Mouse (Mus musculus): Measurements from ENCODE around the gene Diablo. TPM values are rescaled to one million over a fixed set of nuclear protein-coding genes. Genes with fewer than 3 reads are reported as not detected.
A peak's percentile ranks its signal among the peaks of the same experiment; 100 is the strongest.

Diablo gene
- polyA plus RNA-seq, 1 experiment from 2014 or later, result 120 TPM

DNA sequence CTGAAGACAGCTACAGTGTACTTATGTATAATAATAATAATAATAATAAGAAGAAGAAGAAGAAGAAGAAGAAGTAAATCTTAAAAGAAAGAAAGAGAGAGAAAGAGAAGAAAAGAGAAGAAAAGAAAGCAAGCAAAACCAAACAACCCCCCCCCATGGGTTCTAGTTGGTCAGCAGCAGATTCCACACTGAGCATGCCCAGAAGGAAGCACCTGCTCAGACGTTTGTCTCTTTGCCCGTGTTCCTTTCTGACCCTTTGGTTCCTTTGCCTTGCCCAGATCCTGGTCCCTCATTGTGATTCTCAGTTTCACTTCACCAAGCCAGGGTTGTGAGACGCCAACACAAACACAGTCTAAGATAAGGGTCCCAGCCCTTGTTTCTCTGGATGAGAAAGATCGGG lies 22.0 kb downstream of the Diablo start:
- ATAC-seq (ENCODE audit: insufficient number of reproducible peaks, insufficient read depth, low FRiP score, low TSS enrichment, low read depth), result no peak
- no peak overlapping the region for H3K4me2 ChIP-seq
- no peak overlapping the region for H3K9ac ChIP-seq (replicated peaks)
- no peak overlapping the region for H3K4me3 ChIP-seq (replicated peaks)
- no peaks in the 10 kb centered on the region for H3K36me3 ChIP-seq
- WGBS, result 83% methylated on average over 4 of the region's 4 CpGs
- no peaks in the 10 kb centered on the region for H3K9me3 ChIP-seq
- no peak overlapping the region for H3K27ac ChIP-seq
- peaks cover 44% of the 10 kb centered on the region for H3K27me3 ChIP-seq
- H3K4me1 ChIP-seq (replicated peaks), result peaks cover 11% of the 10 kb centered on the region

DNA sequence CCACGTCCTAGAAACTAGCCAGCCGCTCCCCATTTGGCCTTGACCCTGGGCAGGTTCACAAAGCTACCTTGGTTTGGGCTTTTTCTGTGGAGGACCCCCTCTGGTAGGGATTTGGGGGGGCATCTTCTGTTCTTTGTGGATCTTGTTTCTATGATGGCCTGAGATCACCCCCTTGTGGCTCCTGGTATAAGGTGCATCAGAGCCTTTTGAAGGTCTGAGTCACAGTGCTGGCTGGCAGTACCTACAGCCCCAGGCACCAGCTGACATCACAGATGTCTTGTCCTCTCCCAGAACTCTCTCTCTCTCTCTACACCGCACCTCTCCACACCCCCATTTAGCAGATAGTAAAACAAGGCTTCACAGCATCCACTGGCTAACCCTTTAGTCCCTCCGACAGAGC lies 24.3 kb downstream of the Diablo start:
- peaks cover 30% of the 10 kb centered on the region for H3K27me3 ChIP-seq
- H3K27ac ChIP-seq, result no peak overlapping the region
- H3K4me2 ChIP-seq, result no peak overlapping the region
- no peak overlapping the region for H3K4me3 ChIP-seq (replicated peaks)
- ATAC-seq (ENCODE audit: insufficient number of reproducible peaks, insufficient read depth, low FRiP score, low TSS enrichment, low read depth), result no peak
- H3K4me1 ChIP-seq (replicated peaks), result peaks cover 17% of the 10 kb centered on the region
- WGBS, result 40% methylated on average over 4 of the region's 4 CpGs
- H3K9ac ChIP-seq (replicated peaks), result no peak overlapping the region
- no peaks in the 10 kb centered on the region for H3K9me3 ChIP-seq
- H3K36me3 ChIP-seq, result no peaks in the 10 kb centered on the region

DNA sequence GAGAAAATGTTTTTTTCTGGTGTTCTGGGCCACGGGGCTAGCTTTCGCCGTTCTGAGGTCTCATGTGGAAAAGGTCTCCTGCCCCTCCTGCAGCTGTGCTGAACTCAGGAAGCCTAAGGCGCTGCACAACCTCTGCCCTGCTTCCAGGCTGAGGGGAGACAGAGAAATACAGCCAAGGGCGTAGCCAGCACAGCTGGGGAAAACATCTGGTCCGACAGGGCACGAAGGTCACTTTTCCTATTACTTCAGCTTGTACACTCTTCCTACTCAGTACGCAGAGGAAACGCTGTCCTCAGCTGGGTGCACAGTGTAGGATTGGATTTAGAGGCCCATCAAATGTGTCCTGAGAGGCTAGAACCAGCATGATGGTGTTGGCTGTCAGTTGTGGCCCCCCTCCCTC lies 34.0 kb downstream of the Diablo start:
- no peak overlapping the region for H3K27ac ChIP-seq
- WGBS, result 29% methylated on average over 9 of the region's 9 CpGs
- no peaks in the 10 kb centered on the region for H3K27me3 ChIP-seq
- no peak overlapping the region for H3K9ac ChIP-seq (replicated peaks)
- ATAC-seq (ENCODE audit: insufficient number of reproducible peaks, insufficient read depth, low FRiP score, low TSS enrichment, low read depth), result no peak
- peaks cover 13% of the 10 kb centered on the region for H3K4me1 ChIP-seq (replicated peaks)
- no peaks in the 10 kb centered on the region for H3K36me3 ChIP-seq
- 0 out of 2 replicates have a peak overlapping the region, but pooled peaks have one; percentile 60 for H3K4me2 ChIP-seq
- H3K4me3 ChIP-seq (replicated peaks), result no peak overlapping the region
- no peaks in the 10 kb centered on the region for H3K9me3 ChIP-seq

DNA sequence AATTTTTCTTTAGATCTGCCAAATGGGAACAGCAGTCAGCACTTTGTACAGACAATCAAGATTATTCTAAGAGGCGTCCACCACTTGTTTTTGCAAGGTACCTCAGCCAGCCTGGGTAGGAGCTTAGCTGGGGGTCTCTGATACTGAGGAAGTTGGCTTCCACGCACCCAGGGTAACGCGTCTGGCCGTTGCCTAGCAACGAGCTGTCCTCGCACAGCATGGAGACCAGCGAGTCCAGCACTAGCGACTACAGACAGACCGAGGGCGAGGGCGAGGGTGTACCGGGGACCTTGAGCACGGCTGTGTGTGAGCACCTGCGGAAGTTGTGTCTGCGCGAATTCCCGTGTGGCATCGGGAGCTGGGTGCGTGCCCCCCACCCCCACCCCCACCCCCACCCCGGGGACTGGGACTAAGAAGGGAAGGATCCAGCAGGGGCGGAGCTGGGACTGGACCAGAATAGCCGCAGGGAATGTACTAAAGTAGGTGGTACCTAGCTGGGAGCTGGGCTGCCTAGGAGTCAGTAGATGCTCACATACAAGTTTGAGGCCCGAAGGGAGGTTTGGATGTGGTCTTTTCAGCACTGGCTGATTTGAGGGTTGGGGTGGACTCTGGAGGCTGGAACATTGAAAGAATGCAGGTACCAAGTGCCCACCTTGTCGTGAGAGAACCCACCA lies 34.7 kb downstream of the Diablo start, which contains the start of the genes Lrrc43 and Il31:
Lrrc43 (plus strand) TSS at position 194 of the 674 bp plus-strand sequence.
Il31 (minus strand) TSS at position 378 of the 674 bp plus-strand sequence.
- peak; percentile 52; the same call in 1 of the 2 replicates for ATAC-seq (ENCODE audit: insufficient number of reproducible peaks, insufficient read depth, low FRiP score, low TSS enrichment, low read depth)
- WGBS, result 9% methylated on average over 25 of the region's 25 CpGs
- H3K4me1 ChIP-seq (replicated peaks), result peaks cover 13% of the 10 kb centered on the region
- no peak within 1 kb of the TSS for H3K27ac ChIP-seq
- peak within 1 kb of the TSS; percentile 19 for H3K4me3 ChIP-seq (replicated peaks)
- H3K4me2 ChIP-seq, result peak within 1 kb of the TSS; percentile 60
- H3K27me3 ChIP-seq, result no peaks in the 10 kb centered on the region
- H3K36me3 ChIP-seq, result no peaks in the 10 kb centered on the region
- H3K9me3 ChIP-seq, result no peaks in the 10 kb centered on the region
- 0 out of 2 replicates have a peak within 1 kb of the TSS, but pooled peaks have one; percentile 55 for H3K9ac ChIP-seq (replicated peaks)

DNA sequence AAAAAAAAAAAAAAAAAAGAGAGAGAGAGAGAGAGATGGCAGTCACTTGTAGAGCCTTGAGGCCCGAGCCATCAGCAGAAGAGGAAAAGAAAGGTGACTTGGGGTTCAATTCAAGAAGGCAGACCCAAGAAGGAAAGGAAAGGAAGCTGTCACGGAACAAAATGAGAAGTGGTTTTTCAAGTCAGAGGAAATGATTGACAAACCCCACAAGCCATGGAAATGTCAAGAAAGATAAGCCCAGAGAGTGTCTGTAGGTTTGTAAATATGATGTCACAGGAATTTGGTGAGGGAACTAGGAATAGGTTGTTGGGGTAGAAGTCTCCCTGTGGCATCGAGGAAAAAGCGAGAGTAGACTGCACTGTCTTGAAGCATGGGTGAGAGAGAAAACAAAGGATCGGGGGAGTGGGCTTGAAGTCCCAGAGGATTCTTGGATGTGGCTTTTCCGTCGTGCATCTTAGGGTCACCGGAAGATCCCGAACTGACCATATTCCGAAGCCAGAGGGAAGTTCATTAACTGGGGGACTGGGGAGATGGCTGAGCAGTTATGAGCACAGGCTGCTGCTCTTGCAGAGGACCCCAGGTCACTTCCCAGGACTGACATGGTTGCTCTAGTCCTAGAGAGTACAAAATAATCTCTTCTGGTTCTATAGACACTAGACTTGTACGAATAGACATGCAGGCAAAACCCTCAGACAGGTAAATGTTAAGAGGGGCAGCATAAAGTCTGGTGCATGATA lies 36.1 kb downstream of the Diablo start:
- Histone ChIP-seq H3K4me2 (no peak overlapping the region), H3K27me3 (no peaks in the 10 kb centered on the region)

DNA sequence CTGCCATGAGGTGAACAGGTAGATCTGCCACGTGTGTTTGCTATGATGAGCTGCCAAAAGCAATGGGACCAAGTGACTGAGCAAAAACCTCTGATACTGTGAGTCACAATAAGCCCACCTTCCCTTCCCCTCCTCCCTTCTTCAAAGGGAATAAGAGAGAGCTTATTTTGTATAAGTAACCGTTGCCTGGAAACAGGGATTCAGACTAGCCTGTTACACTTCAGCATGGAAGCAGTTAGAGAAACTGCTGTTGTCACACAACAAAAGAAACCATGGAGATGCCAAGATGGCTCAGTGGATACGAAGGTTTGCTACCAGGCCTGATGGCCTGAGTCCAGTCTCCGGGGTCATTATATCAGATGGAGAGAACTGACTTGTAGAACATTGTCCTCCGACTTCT lies 50.2 kb downstream of the Diablo start:
- peaks cover 3% of the 10 kb centered on the region; the same call in 1 of the 2 replicates for H3K4me1 ChIP-seq (replicated peaks)
- no peak for ATAC-seq (ENCODE audit: insufficient number of reproducible peaks, insufficient read depth, low FRiP score, low TSS enrichment, low read depth)
- H3K9me3 ChIP-seq, result no peaks in the 10 kb centered on the region
- H3K4me2 ChIP-seq, result no peak overlapping the region
- no peak overlapping the region for H3K4me3 ChIP-seq (replicated peaks)
- 89% methylated on average over 5 of the region's 5 CpGs for whole genome bisulfite sequencing
- H3K9ac ChIP-seq (replicated peaks), result no peak overlapping the region
- H3K36me3 ChIP-seq, result no peaks in the 10 kb centered on the region
- H3K27ac ChIP-seq, result no peak overlapping the region
- H3K27me3 ChIP-seq, result no peaks in the 10 kb centered on the region; the same call in 1 of the 2 replicates

More for the DNA sequence above, 36.1 kb downstream of the Diablo start:
- 85% methylated on average over 11 of the region's 11 CpGs for WGBS
- Histone ChIP-seq H3K4me1 (replicated peaks) (peaks cover 13% of the 10 kb centered on the region), H3K36me3 (no peaks in the 10 kb centered on the region), H3K4me3 (replicated peaks) (no peak overlapping the region), H3K27ac (no peak overlapping the region), H3K9ac (replicated peaks) (no peak overlapping the region), H3K9me3 (no peaks in the 10 kb centered on the region)
- no peak for ATAC-seq (ENCODE audit: insufficient number of reproducible peaks, insufficient read depth, low FRiP score, low TSS enrichment, low read depth)

DNA sequence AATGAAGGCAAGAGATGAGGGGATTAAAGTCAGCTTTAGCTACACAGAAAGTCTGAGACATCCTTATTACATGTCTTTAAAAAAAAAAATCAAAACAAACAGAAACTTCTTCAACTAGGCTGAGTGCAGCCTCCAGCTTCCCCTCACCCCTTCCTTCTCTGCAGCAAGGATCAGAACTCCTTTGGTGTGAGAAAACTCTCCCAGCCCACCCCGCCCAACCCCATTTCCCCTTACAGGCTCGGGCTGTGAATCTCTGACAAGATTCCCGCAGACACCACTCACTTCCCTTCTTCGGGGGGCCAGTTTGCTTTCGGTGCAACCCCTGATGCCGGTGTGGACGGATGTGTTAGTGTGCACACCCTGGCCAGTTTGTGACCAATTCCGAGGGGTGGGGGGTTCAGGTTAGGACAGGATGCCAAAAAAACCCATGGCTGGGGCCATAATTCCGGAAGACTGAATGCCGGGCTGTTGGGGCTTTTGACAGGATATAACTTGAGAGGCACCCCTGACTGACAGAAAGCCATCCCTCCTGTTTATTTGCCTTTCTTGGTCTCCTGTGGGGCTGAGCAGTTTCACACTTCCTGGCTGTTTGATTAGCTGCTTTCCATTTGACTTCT lies 53.1 kb downstream of the Diablo start:
- Histone ChIP-seq H3K4me2 (peak overlapping the region; percentile 28), H3K27ac (peak overlapping the region; percentile 29; the same call in 1 of the 2 replicates), H3K4me1 (replicated peaks) (peaks cover 3% of the 10 kb centered on the region; the same call in 1 of the 2 replicates), H3K27me3 (no peaks in the 10 kb centered on the region; the same call in 1 of the 2 replicates), H3K4me3 (replicated peaks) (peak overlapping the region; percentile 12; the same call in 1 of the 2 replicates), H3K9ac (replicated peaks) (no peak overlapping the region), H3K36me3 (no peaks in the 10 kb centered on the region), H3K9me3 (no peaks in the 10 kb centered on the region)
- ATAC-seq (ENCODE audit: insufficient number of reproducible peaks, insufficient read depth, low FRiP score, low TSS enrichment, low read depth), result no peak
- 25% methylated on average over 10 of the region's 10 CpGs for WGBS

DNA sequence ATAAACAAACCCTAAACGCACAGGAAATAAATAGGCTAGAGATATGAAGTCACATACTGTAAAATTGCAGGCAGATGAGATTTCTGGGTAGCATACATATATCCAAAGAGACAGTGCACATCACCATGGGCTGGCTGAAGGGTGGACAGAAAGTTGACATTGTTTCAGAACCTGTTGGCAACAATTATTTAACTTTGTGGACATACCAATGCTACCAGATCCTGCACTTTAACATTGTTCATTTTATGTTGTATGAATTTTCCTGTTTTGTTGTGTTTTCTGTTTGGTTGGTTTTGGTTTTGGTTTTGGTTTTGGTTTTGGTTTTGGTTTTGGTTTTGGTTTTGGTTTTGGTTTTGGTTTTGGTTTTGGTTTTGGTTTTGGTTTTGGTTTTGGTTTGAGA lies 59.3 kb downstream of the Diablo start:
- H3K4me1 ChIP-seq (replicated peaks), result no peaks in the 10 kb centered on the region
- H3K36me3 ChIP-seq, result no peaks in the 10 kb centered on the region
- no peak overlapping the region for H3K4me2 ChIP-seq
- no peak overlapping the region for H3K27ac ChIP-seq
- no peak for ATAC-seq (ENCODE audit: insufficient number of reproducible peaks, insufficient read depth, low FRiP score, low TSS enrichment, low read depth)
- no peak overlapping the region for H3K9ac ChIP-seq (replicated peaks)
- H3K27me3 ChIP-seq, result no peaks in the 10 kb centered on the region
- no peak overlapping the region for H3K4me3 ChIP-seq (replicated peaks)
- no peaks in the 10 kb centered on the region for H3K9me3 ChIP-seq
- WGBS, result 86% methylated on average over 1 of the region's 1 CpGs

DNA sequence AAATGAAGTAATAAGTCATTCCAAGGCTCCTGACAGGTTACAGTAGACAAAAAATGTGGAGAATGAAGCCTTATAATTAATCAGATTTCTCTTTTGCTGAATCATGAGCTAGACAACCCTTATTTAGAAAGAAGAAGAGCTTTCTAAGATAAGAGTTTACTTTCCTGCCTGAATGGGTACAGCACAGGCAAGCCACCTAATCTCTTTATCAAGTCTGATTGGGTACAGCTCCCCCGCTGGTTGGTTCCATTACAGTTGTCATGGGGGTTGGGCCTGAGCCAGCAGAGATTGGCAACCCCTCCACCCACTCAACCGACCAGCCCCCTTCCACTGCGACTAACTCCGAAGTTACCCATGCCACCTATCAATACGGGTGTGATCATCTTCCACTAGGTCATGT lies 62.6 kb downstream of the Diablo start:
- ATAC-seq (ENCODE audit: insufficient number of reproducible peaks, insufficient read depth, low FRiP score, low TSS enrichment, low read depth), result no peak
- Histone ChIP-seq H3K4me1 (replicated peaks) (no peaks in the 10 kb centered on the region), H3K9ac (replicated peaks) (no peak overlapping the region), H3K4me3 (replicated peaks) (no peak overlapping the region), H3K27me3 (no peaks in the 10 kb centered on the region), H3K36me3 (peaks cover 10% of the 10 kb centered on the region), H3K4me2 (no peak overlapping the region), H3K9me3 (no peaks in the 10 kb centered on the region), H3K27ac (no peak overlapping the region)
- 70% methylated on average over 5 of the region's 5 CpGs for WGBS
